Mouse (Mus musculus) gastrocnemius, adult 2 months (tissue): ENCODE data around the gene Serpinh1. TPM values are rescaled to one million over a fixed set of nuclear protein-coding genes. Genes with fewer than 3 reads are reported as not detected.
"Not testable (repeated sequence)": the region's sequence is repeated elsewhere in the genome, so short reads cannot be mapped to it uniquely, and the experiment has no call there.

Experiments used
- DNase-seq: peaks from one replicate; pipeline ENCODE4 v3.0.0; 2022
- H3K27ac ChIP-seq: fragments of 200-600 bp; 2 replicates; pipeline ENCODE4 v1.8.1; 2022; ENCODE audit warnings: mild to moderate bottlenecking
- H3K4me3 ChIP-seq: fragments of 200-600 bp; 2 replicates; pipeline ENCODE4 v1.8.1; 2022; ENCODE audit warnings: mild to moderate bottlenecking, moderate library complexity
- CTCF ChIP-seq: fragments of 200-600 bp; IDR thresholded peaks from 2 replicates; pipeline ENCODE4 v1.8.1; 2022; ENCODE audit warnings: antibody characterized with exemption, mild to moderate bottlenecking, moderate library complexity
- intact Hi-C: fragments of 180-260 bp; cut with DNase I; formaldehyde crosslinking; loops from one replicate; pipeline ENCODE4 v1.15.1; 2025
- total RNA-seq, 2 experiments: library from RNA; stranded (reverse); gene quantifications; 2 replicates each; pipeline ENCODE4 v1.2.3; 2021

Gene Serpinh1
- total RNA-seq, 2 experiments from 2014 or later, result 47.0 to 124 TPM

DNA sequence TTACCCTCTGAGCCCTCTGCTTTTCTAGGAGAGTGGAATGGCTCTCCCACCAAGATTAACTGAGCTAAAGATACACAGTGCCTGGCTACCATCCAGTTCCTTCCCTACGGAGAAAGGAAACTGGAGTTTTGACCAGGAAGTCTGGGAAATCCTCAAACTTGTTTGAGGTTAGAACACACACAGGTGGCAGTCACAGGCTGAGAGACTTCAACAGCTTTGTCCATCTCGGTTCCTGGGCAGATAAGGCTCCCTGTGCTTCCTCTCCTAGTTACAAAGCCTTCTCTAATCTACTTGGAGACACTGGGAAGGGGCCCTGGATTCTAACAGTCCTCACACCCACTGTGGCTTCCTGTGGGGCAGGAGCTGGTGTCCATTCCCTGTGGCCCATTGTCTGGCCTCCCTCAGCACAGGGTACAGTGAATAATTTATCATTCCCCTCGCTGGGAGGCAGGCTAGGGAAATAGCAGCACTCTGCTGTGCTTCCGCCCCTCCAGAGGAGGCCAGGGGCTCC is 31.1 kb upstream of the Serpinh1 start:
- peak overlapping the region; percentile 91 for H3K27ac ChIP-seq
- peak overlapping the region; percentile 92 for H3K4me3 ChIP-seq
- intact Hi-C loops, result loop anchor here (5.0 kb wide), 1 partner anchor 33 kb away; no protein-coding TSS in a partner anchor
- DNase-seq, result no peak
- no peak; the same call in 1 of the 2 replicates for TF ChIP-seq CTCF

- peak overlapping the region; percentile 92 for H3K4me3 ChIP-seq
- peak overlapping the region; percentile 91 for H3K27ac ChIP-seq
- no peak for DNase-seq
- TF ChIP-seq CTCF, result no peak
- intact Hi-C loops, result loop anchor here (5.0 kb wide), 1 partner anchor 34 kb away; no protein-coding TSS in a partner anchor
Measured at GRCm38 (mm10) chr7:99383246-99383645, 30.2 kb upstream of the Serpinh1 start.

DNA sequence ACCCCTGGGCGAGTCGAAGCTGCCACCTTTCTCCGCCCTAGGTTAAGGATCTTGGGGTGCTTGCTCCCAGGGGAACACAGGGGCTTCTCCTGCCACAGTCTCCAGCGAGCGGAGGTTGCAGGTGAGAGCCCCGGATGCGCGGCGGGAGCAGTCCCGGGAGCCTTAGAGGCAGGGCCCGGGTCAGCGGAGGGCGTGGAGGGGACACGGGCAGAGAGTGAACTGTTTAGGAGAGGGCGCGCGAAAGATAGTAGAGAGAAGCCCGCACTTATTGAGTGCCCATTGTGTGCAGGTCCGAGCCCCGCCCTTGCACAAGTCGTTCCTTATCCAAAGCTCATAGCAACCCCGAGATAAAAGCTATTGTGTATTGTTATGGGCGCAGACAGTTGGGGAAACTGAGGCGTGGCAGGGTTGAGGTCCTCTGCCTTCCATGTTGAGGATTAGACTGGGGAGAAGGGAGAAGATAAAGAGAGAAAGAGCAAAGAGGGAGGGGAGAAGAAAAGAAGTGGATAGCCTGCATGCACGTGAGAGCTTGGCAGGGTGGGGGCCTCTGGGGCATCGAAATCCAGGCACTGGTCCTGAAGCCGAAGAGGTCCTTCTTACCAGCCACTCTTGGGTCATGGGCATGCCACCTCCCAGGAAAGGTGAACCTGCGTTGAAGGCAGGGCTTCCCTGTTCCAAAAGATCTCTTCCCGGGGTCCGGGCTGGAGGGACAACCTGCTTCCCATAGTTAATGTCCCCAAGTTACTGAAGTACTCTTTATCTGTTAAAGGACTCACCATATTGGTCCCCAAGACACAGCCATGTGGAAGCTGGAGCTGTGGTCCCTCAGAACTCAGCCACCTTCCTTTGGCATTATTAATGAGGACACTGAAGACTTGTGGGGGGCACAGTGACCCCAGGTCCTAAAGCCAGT is 29.3 kb upstream of the Serpinh1 start:
- no peak for TF ChIP-seq CTCF
- H3K4me3 ChIP-seq, result peak overlapping the region; percentile 92
- peak; percentile 42 for DNase-seq
- peak overlapping the region; percentile 91 for H3K27ac ChIP-seq
- intact Hi-C loops, result loop anchor here (5.0 kb wide), 1 partner anchor 35 kb away; no protein-coding TSS in a partner anchor

- DNase-seq, result peak; percentile 99
- H3K27ac ChIP-seq, result peak within 1 kb of the TSS; percentile 91
- intact Hi-C loops, result loop anchor here (5.0 kb wide), 1 partner anchor 36 kb away; no protein-coding TSS in a partner anchor
- no peak for TF ChIP-seq CTCF
- peak within 1 kb of the TSS; percentile 92 for H3K4me3 ChIP-seq
Measured at GRCm38 (mm10) chr7:99381214-99382087, 28.4 kb upstream of the Serpinh1 start, which contains the start of gene Gdpd5. Gene Gdpd5 (plus strand): TSS chr7:99381414.

- peak overlapping the region; percentile 92 for H3K4me3 ChIP-seq
- H3K27ac ChIP-seq, result peak overlapping the region; percentile 78
- DNase-seq, result no peak
- intact Hi-C loops, result loop anchor here (5.0 kb wide), 1 partner anchor 37 kb away; no protein-coding TSS in a partner anchor
- TF ChIP-seq CTCF, result peak; percentile 25; the same call in 1 of the 2 replicates
Measured at GRCm38 (mm10) chr7:99380491-99381213, 27.6 kb upstream of the Serpinh1 start.

DNA sequence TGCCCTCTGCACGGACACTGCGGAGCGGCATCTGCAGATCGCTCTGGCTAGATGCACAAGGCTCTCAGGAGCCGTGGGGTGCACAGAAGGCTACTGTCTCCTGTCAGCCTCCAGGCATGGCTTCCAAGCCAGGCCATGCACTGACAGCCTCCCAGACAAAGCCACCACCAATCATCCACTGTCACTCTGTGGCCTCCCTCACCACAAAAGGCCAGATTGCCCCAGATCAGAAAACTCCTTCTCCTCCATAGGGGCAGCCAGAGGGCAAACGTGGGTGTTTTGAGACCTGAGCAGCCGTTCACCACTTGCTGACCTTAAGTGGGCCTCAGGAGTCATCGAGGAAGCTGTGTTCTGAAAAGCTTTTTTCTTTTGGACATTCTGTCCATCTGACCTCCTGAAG is 25.8 kb upstream of the Serpinh1 start:
- Histone ChIP-seq H3K27ac (no peak overlapping the region), H3K4me3 (no peak overlapping the region)
- DNase-seq, result no peak
- TF ChIP-seq CTCF, result no peak
- intact Hi-C loops, result no loop called here

DNA sequence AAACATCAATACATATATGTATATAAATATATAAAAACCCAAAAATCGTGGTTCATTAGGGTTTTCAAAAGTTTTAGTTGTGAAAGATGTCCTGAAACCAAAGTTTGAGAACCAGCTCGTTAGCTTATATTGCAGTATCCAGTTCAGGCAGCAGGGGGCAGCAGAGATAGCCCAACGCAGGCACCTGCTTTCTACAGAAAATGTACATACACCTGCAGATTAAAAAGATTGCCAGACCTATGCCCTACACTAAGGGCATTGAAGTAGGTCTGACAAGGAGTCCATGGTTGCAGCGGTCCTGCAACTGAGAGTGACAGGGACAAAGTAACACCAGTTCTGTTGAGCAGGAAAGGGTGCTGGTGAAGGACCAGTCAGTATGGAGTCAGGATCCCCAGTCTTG is 22.4 kb upstream of the Serpinh1 start:
- Histone ChIP-seq H3K27ac (no peak overlapping the region), H3K4me3 (no peak overlapping the region)
- TF ChIP-seq CTCF, result peak; percentile 99
- DNase-seq, result peak; percentile 80
- intact Hi-C loops, result loop anchor here (1.0 kb wide), 1 partner anchor 75 kb away; no protein-coding TSS in a partner anchor

DNA sequence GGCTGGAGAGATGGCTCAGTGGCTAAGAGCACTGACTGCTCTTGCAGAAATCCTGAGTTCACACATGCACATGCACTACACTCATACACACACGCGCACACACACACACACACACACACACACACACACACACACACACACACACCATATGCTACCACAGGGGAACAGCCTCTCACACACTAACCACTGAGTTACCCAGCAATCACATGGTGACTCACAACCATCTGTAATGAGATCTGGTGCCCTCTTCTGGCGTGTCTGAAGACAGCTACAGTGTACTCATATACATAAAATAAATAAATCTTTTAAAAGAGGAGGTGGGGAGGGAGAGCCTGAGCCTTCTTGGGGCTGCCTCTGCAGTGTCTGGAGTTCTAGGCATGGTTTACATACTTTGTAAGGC is 21.3 kb upstream of the Serpinh1 start:
- DNase-seq, intact Hi-C loops, H3K27ac ChIP-seq: not testable (repeated sequence)

DNA sequence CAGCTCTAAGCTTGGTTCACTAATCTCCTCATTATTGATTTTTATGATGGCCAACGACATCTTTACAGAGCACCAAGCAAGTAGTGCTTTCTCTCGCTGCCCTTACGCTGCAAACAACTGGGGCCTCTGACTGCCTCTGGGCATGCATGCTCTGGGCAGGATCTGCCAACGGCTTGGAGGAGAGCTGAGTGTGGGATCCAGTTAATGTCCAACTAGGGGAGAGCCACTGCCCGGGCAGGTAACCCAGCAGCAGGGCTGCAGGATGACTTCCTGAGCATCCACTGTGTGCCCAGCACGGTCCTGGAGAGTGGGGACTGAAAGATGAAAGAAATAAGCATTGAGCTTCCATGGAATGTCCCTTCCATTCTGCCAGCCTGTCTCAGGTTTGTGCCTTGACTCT is 13.7 kb upstream of the Serpinh1 start:
- intact Hi-C loops, result no loop called here
- Histone ChIP-seq H3K27ac (no peak overlapping the region), H3K4me3 (no peak overlapping the region)
- no peak for TF ChIP-seq CTCF
- no peak for DNase-seq

More for the DNA sequence above, 21.3 kb upstream of the Serpinh1 start:
- not testable (repeated sequence) for H3K4me3 ChIP-seq
- peak; percentile 33; the same call in 1 of the 2 replicates for TF ChIP-seq CTCF

GRCm38 (mm10) chr7:99365069-99365468 is 12.0 kb upstream of the Serpinh1 start:
- Histone ChIP-seq H3K4me3 (no peak overlapping the region), H3K27ac (no peak overlapping the region)
- intact Hi-C loops, result loop anchor here (1.0 kb wide), 1 partner anchor 33 kb away; no protein-coding TSS in a partner anchor
- peak; percentile 99 for TF ChIP-seq CTCF
- peak; percentile 72 for DNase-seq

- intact Hi-C loops, result no loop called here
Measured at GRCm38 (mm10) chr7:99362137-99362536, 9.1 kb upstream of the Serpinh1 start.

More at GRCm38 (mm10) chr7:99362137-99362536, 9.1 kb upstream of the Serpinh1 start:
- no peak overlapping the region for H3K27ac ChIP-seq
- no peak for DNase-seq
- H3K4me3 ChIP-seq, result no peak overlapping the region
- TF ChIP-seq CTCF, result no peak
